In genomic region chr3:86110077-86110476, GRCm38 (mm10) we compare ENCODE assay signal across 8 mouse cellular contexts. TPM values are rescaled to one million over a fixed set of nuclear protein-coding genes. Genes with fewer than 3 reads are reported as not detected.
DNase-seq lines count a peak whose midpoint lies in the region; ATAC-seq and TF ChIP-seq lines count a peak whose summit lies in the region.

No protein-coding gene starts in this region.

- intact Hi-C loops in left cerebral cortex, postnatal 4 days (cut with DNase I): no loop called here

- 17% methylated on average over 10 of the region's 10 CpGs for WGBS in lung, embryonic 14.5 days
- 18% methylated on average over 10 of the region's 10 CpGs for WGBS in stomach, postnatal 0 days

- H3K27me3 ChIP-seq in erythroblast, embryonic 14.5 days (ENCODE audit: control insufficient read depth): no peaks in the 10 kb centered on the region
- no peaks in the 10 kb centered on the region for H3K27me3 ChIP-seq in lung, embryonic 14.5 days (ENCODE audit: insufficient read depth, low read length)
- no peaks in the 10 kb centered on the region for H3K27me3 ChIP-seq in stomach, postnatal 0 days (ENCODE audit: control insufficient read depth, insufficient read depth, low read length)

- peak overlapping the region; percentile 34 for H3K4me2 ChIP-seq in lung, embryonic 14.5 days
- 0 out of 2 replicates have a peak overlapping the region, but pooled peaks have one; percentile 23 for H3K4me2 ChIP-seq in stomach, postnatal 0 days (replicated peaks; ENCODE audit: low read depth)

- H3K9me3 ChIP-seq in erythroblast, embryonic 14.5 days (ENCODE audit: control insufficient read depth, low read length): 0 out of 2 replicates have a peak, but pooled peaks cover 2% of the 10 kb centered on the region
- no peaks in the 10 kb centered on the region for H3K9me3 ChIP-seq in lung, embryonic 14.5 days (ENCODE audit: low read depth, low read length)
- no peaks in the 10 kb centered on the region for H3K9me3 ChIP-seq in stomach, postnatal 0 days (ENCODE audit: control insufficient read depth, low read length)

- peak; percentile 19 for DNase-seq in left cerebral cortex, postnatal 4 days
- DNase-seq in left cerebral cortex, adult 9 months (ENCODE audit: low spot score in 2 of 2): no peak
- DNase-seq in adrenal gland, adult (ENCODE audit: inconsistent age in 2 of 2, low spot score in 1 of 2): peak; percentile 60 to 74
- peak; percentile 39 for DNase-seq in kidney, adult 11 months
- DNase-seq in lung, embryonic 14.5 days: peak; percentile 79
- peak; percentile 71 for DNase-seq in stomach, postnatal 0 days (ENCODE audit: low spot score)
- no peak for DNase-seq in frontal cortex, postnatal 25 days (ENCODE audit: low spot score in 2 of 2)

- no peak for TF ChIP-seq EP300 in stomach, postnatal 0 days (optimal IDR thresholded peaks at IDR 0.05)

- peaks cover 41% of the 10 kb centered on the region for H3K36me3 ChIP-seq in erythroblast, embryonic 14.5 days (ENCODE audit: control insufficient read depth)
- peaks cover 7% of the 10 kb centered on the region; the same call in 1 of the 2 replicates for H3K36me3 ChIP-seq in lung, embryonic 14.5 days (ENCODE audit: insufficient read depth)
- H3K36me3 ChIP-seq in stomach, postnatal 0 days (ENCODE audit: control insufficient read depth, insufficient read depth, low read length): peaks cover 4% of the 10 kb centered on the region

- peak; percentile 59 for TF ChIP-seq CTCF in lung, embryonic 14.5 days (IDR thresholded peaks at IDR 0.05; ENCODE audit: low read depth)
- TF ChIP-seq CTCF in stomach, postnatal 0 days (IDR thresholded peaks at IDR 0.05; ENCODE audit: low read depth): peak; percentile 67

- peak; percentile 54; the same call in 1 of the 2 replicates for ATAC-seq in lung, embryonic 14.5 days (ENCODE audit: insufficient read depth)
- ATAC-seq in stomach, postnatal 0 days (ENCODE audit: low FRiP score, low TSS enrichment): peak; percentile 67

- H3K4me3 ChIP-seq in erythroblast, embryonic 14.5 days (replicated peaks): peak overlapping the region; percentile 48
- no peak overlapping the region for H3K4me3 ChIP-seq in lung, embryonic 14.5 days (ENCODE audit: low read depth, low read length)
- no peak overlapping the region for H3K4me3 ChIP-seq in stomach, postnatal 0 days (ENCODE audit: low read depth, low read length)

- peaks cover 74% of the 10 kb centered on the region for H3K4me1 ChIP-seq in erythroblast, embryonic 14.5 days (ENCODE audit: control insufficient read depth)
- peaks cover 4% of the 10 kb centered on the region; the same call in 1 of the 2 replicates for H3K4me1 ChIP-seq in lung, embryonic 14.5 days (ENCODE audit: insufficient read depth)
- H3K4me1 ChIP-seq in stomach, postnatal 0 days (replicated peaks; ENCODE audit: control insufficient read depth, insufficient read depth): no peaks in the 10 kb centered on the region

- 0 out of 2 replicates have a peak overlapping the region, but pooled peaks have one; percentile 27 for H3K27ac ChIP-seq in lung, embryonic 14.5 days (ENCODE audit: low read depth)
- H3K27ac ChIP-seq in stomach, postnatal 0 days (replicated peaks): no peak overlapping the region

- peak overlapping the region; percentile 2; the same call in 1 of the 2 replicates for H3K9ac ChIP-seq in lung, embryonic 14.5 days
- no peak overlapping the region for H3K9ac ChIP-seq in stomach, postnatal 0 days (ENCODE audit: low read length)

RNA-seq across cellular contexts. Expression of gene Rps3a1, which starts 32.4 kb away (rescaled TPM):
- 100 to 1,000 TPM; 534 to 591 TPM for total RNA-seq in left cerebral cortex, postnatal 4 days (2021)
- polyA plus RNA-seq in erythroblast, embryonic 14.5 days (2012): 20.8 and 31.3 TPM in 2 replicates
- 1,473 and 1,526 TPM in 2 replicates for polyA plus RNA-seq in lung, embryonic 14.5 days (2014; fragmentation: Nextera tagmentation; extraction: Ambion mirVana)
- polyA plus RNA-seq in stomach, postnatal 0 days (2015; fragmentation: Nextera tagmentation; extraction: Ambion mirVana): 1,183 and 1,198 TPM in 2 replicates

Comparison
In these comparisons a context has a peak if more than half of its experiments do, and no peak if none do; other contexts are left out.
1. DNase-seq: peak in left cerebral cortex, postnatal 4 days (single experiment), adrenal gland, adult (2 of 2), kidney, adult 11 months (single experiment), lung, embryonic 14.5 days (single experiment) and stomach, postnatal 0 days (single experiment); none in left cerebral cortex, adult 9 months (0 of 2) and frontal cortex, postnatal 25 days (0 of 2).
2. RNA of gene Rps3a1, which starts 32.4 kb away (polyA plus RNA-seq): 1,473 to 1,526 TPM in lung, embryonic 14.5 days and 1,183 to 1,198 TPM in stomach, postnatal 0 days; 20.8 to 31.3 TPM in erythroblast, embryonic 14.5 days; every median in the first group is over 10 times any median in the second.